Mouse (Mus musculus) forebrain, embryonic 11.5 days (tissue): ENCODE measurements around the gene Ddhd1. TPM values are rescaled to one million over a fixed set of nuclear protein-coding genes. Genes with fewer than 3 reads are reported as not detected.
A peak's percentile ranks its signal among the peaks of the same experiment; 100 is the strongest.

Experiments used
- ATAC-seq: fragments of 200-750 bp; cut with Nextera tagmentation; replicated peaks from 2 replicates; pipeline ENCODE4 v1.8.0; 2017; ENCODE audit warnings: moderate TSS enrichment; ENCODE audit not compliant: low FRiP score
- DNase-seq: peaks from one replicate; pipeline ENCODE4 v3.0.0-alpha.2; 2017; ENCODE audit warnings: low spot score
- H3K27ac ChIP-seq: fragments of 300-500 bp; sonication (generic); 2 replicates; pipeline ENCODE4 v1.5.1; 2014; ENCODE audit warnings: low read depth, low read length
- H3K27me3 ChIP-seq: fragments of 300-500 bp; sonication (generic); 2 replicates; pipeline ENCODE4 v1.6.1; 2014; ENCODE audit warnings: mild to moderate bottlenecking, low read length, mixed read lengths; ENCODE audit not compliant: control insufficient read depth, insufficient read depth
- H3K36me3 ChIP-seq: fragments of 300-500 bp; sonication (generic); 2 replicates; pipeline ENCODE4 v1.6.1; 2014; ENCODE audit warnings: mild to moderate bottlenecking, low read length, moderate library complexity, mixed read lengths; ENCODE audit not compliant: control insufficient read depth, insufficient read depth
- H3K4me1 ChIP-seq: fragments of 300-500 bp; sonication (generic); replicated peaks from 2 replicates; pipeline ENCODE4 v1.6.1; 2014; ENCODE audit warnings: low read length, mixed read lengths; ENCODE audit not compliant: control insufficient read depth, insufficient read depth
- H3K4me2 ChIP-seq: fragments of 300-500 bp; sonication (generic); 2 replicates; pipeline ENCODE4 v1.6.1; 2014; ENCODE audit warnings: low read depth, mild to moderate bottlenecking, low read length, moderate library complexity, mixed read lengths; ENCODE audit not compliant: severe bottlenecking
- H3K4me3 ChIP-seq: fragments of 300-500 bp; sonication (generic); 2 replicates; pipeline ENCODE4 v1.5.1; 2014; ENCODE audit warnings: low read depth, low read length
- H3K9ac ChIP-seq: fragments of 300-500 bp; sonication (generic); 2 replicates; pipeline ENCODE4 v1.6.1; 2014; ENCODE audit warnings: low read length
- H3K9me3 ChIP-seq: fragments of 300-500 bp; sonication (generic); 2 replicates; pipeline ENCODE4 v1.6.1; 2016; ENCODE audit warnings: low read length, mixed read lengths; ENCODE audit not compliant: control insufficient read depth
- WGBS: fragments of 180-500 bp; shearing (Covaris S2); extraction: QIAGEN DNeasy Blood & Tissue Kit; methylation state at CpG from one replicate; pipeline ENCODE4 v1.1.7; 2014; 5-methylcytosine and 5-hydroxymethylcytosine counted together
- polyA plus RNA-seq: library from polyadenylated mRNA; unstranded; fragments of >200 nt; fragmentation: Nextera tagmentation; extraction: Ambion mirVana; gene quantifications from 2 replicates; pipeline ENCODE4 v1.2.1, GENCODE M21; 2014

The Ddhd1 gene
- polyA plus RNA-seq, 1 experiment from 2014 or later: 12.7 TPM

DNA sequence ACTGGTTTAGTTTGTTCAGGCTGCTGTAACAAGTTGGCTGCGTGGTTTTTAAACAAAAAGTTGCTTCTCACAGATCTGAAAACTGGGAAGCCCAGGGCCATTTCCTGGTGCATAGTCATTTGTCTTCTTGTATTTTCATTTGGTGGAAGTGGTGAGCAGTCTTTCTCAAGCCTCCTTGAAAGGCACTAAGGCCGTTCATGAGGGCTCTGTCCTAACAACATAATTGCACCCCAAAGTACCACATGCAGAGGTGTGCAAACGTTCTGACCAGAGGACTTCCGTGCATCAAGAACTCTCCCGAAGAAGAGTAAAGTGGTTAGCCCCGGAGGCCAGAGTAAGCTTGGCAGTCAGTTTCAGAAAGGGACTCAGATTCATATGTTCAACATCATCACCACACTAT, 18.8 kb upstream of the Ddhd1 start:
- DNase-seq (no peak), ATAC-seq (no peak)
- H3K27me3 ChIP-seq: no peaks in the 10 kb centered on the region
- no peak overlapping the region for H3K9ac ChIP-seq
- no peaks in the 10 kb centered on the region for H3K4me1 ChIP-seq
- H3K36me3 ChIP-seq: no peaks in the 10 kb centered on the region
- H3K27ac ChIP-seq: no peak overlapping the region
- no peak overlapping the region for H3K4me2 ChIP-seq
- no peaks in the 10 kb centered on the region for H3K9me3 ChIP-seq
- 80% methylated on average over 6 of the region's 6 CpGs for WGBS
- H3K4me3 ChIP-seq: no peak overlapping the region

- no peaks in the 10 kb centered on the region for H3K4me1 ChIP-seq
- H3K9ac ChIP-seq: no peak overlapping the region
- H3K27me3 ChIP-seq: no peaks in the 10 kb centered on the region
- H3K27ac ChIP-seq: no peak overlapping the region
- ATAC-seq: no peak
- H3K9me3 ChIP-seq: no peaks in the 10 kb centered on the region
- no peak overlapping the region for H3K4me3 ChIP-seq
- no peaks in the 10 kb centered on the region for H3K36me3 ChIP-seq
- DNase-seq: no peak
- 82% methylated on average over 4 of the region's 4 CpGs for WGBS
- H3K4me2 ChIP-seq: no peak overlapping the region
These were observed 10.4 kb upstream of the Ddhd1 start for GRCm38 (mm10) chr14:45668325-45668724.

DNA sequence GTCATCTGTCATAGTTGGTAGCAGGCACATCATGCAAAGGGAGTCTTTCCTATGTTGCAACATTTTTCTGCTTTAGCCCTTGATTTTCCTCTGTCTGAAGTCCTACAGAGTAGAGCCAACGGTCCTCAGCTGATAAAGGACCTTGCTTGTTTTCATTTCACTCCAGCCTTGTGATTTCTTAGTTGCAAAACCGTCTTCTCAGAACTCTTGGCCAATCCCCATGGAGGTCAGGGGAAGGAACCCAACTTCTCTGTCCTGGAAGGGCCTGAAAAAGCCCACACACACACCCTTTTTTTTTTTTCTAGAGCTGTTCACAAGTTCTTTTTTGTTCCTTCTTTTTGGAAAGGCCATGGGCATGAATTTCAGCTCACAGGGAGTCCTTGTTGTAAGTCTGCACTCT, 9.3 kb upstream of the Ddhd1 start:
- ATAC-seq (no peak), DNase-seq (no peak)
- H3K9me3 ChIP-seq: no peaks in the 10 kb centered on the region
- H3K4me2 ChIP-seq: no peak overlapping the region
- H3K27ac ChIP-seq: no peak overlapping the region
- 84% methylated on average over 2 of the region's 2 CpGs for WGBS
- H3K36me3 ChIP-seq: no peaks in the 10 kb centered on the region
- no peak overlapping the region for H3K9ac ChIP-seq
- no peaks in the 10 kb centered on the region for H3K4me1 ChIP-seq
- no peaks in the 10 kb centered on the region for H3K27me3 ChIP-seq
- no peak overlapping the region for H3K4me3 ChIP-seq

DNA sequence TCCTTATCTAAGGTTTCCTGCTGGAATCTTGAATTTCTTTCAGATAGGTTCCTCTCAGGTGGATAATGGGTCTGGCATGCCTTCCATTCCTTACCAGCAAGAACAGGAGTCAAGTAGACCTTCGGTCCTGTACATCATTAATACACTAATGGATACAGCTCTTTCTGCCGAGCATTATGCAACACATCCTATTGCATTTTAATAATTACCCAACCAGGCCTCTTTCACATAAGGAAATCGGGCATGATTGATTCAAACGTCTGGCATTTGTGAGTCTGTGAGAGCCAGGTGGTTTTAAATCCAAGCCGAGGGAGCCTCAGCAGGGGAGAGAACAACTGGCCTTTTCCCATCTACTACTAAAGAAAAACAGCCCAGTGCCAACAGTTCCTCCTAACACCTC, 3.6 kb upstream of the Ddhd1 start:
- Histone ChIP-seq H3K27ac (no peak overlapping the region), H3K4me3 (no peak overlapping the region), H3K9ac (no peak overlapping the region), H3K9me3 (no peaks in the 10 kb centered on the region), H3K27me3 (no peaks in the 10 kb centered on the region), H3K4me1 (peaks cover 4% of the 10 kb centered on the region; the same call in 1 of the 2 replicates), H3K36me3 (no peaks in the 10 kb centered on the region), H3K4me2 (no peak overlapping the region)
- WGBS: 47% methylated on average over 5 of the region's 5 CpGs
- ATAC-seq: no peak
- DNase-seq: no peak

- no peak for DNase-seq
- no peaks in the 10 kb centered on the region for H3K9me3 ChIP-seq
- H3K27ac ChIP-seq: no peak overlapping the region
- no peaks in the 10 kb centered on the region for H3K27me3 ChIP-seq
- no peak overlapping the region for H3K9ac ChIP-seq
- peaks cover 7% of the 10 kb centered on the region; the same call in 1 of the 2 replicates for H3K4me1 ChIP-seq
- WGBS: 94% methylated on average over 1 of the region's 1 CpGs
- no peak overlapping the region for H3K4me2 ChIP-seq
- no peak overlapping the region for H3K4me3 ChIP-seq
- no peak for ATAC-seq
- no peaks in the 10 kb centered on the region for H3K36me3 ChIP-seq
These were observed 2.4 kb upstream of the Ddhd1 start for GRCm38 (mm10) chr14:45660315-45660714.

DNA sequence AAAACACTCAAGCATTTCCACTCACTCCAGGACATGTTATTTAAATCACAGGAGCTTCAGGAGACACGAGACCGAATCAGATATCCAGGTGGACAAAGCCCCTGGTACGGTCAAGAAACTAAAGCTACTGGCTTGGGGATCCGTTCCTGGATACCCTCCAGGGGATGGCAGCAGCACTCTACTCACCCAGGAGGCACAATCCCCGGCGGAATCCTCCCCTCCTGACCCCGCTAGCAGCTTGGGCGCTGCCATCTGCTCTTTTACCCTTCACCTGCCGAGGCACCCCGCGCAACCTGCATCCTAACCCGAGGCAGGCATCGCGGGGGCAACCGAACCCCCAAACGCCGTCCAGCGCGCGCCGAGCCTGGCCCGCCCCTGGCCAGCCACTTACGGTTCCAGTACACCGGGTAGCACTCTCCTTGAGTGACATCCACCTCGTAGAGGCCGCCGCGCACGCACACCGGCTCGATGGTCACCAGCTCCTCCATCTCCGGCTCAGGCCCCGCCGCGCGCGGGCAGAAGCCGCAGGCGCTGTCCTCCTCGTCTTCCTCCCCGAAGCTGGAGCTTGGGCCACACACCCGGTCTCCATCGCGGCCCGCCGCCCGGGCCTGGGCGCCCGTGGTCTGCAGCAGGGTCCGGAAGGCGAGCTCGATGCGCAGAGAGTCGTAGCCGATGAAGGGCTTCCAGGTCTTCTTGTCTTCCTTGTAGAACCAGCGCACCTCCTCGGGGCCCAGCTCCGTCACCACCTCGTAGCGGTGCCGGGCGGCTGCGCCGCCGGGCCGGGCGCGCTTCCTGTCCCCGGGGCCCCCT, 907 bp downstream of the Ddhd1 start:
- H3K4me2 ChIP-seq: peak overlapping the region; percentile 66
- DNase-seq (peak; percentile 78), ATAC-seq (peak; percentile 51)
- H3K4me1 ChIP-seq: peaks cover 7% of the 10 kb centered on the region; the same call in 1 of the 2 replicates
- WGBS: under 1% methylated on average over 69 of the region's 69 CpGs
- peak overlapping the region; percentile 81 for H3K4me3 ChIP-seq
- no peaks in the 10 kb centered on the region for H3K27me3 ChIP-seq
- peak overlapping the region; percentile 82 for H3K27ac ChIP-seq
- no peaks in the 10 kb centered on the region for H3K9me3 ChIP-seq
- no peaks in the 10 kb centered on the region for H3K36me3 ChIP-seq
- H3K9ac ChIP-seq: peak overlapping the region; percentile 84

GRCm38 (mm10) chr14:45654876-45655416, 3.0 kb downstream of the Ddhd1 start:
- ATAC-seq: no peak
- Histone ChIP-seq H3K9me3 (no peaks in the 10 kb centered on the region), H3K27me3 (no peaks in the 10 kb centered on the region), H3K4me2 (0 out of 2 replicates have a peak overlapping the region, but pooled peaks have one; percentile 21), H3K4me1 (peaks cover 7% of the 10 kb centered on the region; the same call in 1 of the 2 replicates), H3K27ac (no peak overlapping the region), H3K4me3 (no peak overlapping the region), H3K36me3 (no peaks in the 10 kb centered on the region), H3K9ac (no peak overlapping the region)
- WGBS: 85% methylated on average over 13 of the region's 13 CpGs
- no peak for DNase-seq

- Histone ChIP-seq H3K9me3 (no peaks in the 10 kb centered on the region), H3K4me2 (no peak overlapping the region), H3K36me3 (no peaks in the 10 kb centered on the region), H3K9ac (no peak overlapping the region), H3K27me3 (no peaks in the 10 kb centered on the region), H3K4me3 (no peak overlapping the region), H3K4me1 (peaks cover 9% of the 10 kb centered on the region; the same call in 1 of the 2 replicates), H3K27ac (no peak overlapping the region)
- no peak for ATAC-seq
- 94% methylated on average over 2 of the region's 2 CpGs for WGBS
- no peak for DNase-seq
These were observed 4.2 kb downstream of the Ddhd1 start for GRCm38 (mm10) chr14:45653756-45654155.
